Mouse (Mus musculus) cerebellum, adult (tissue): ENCODE results near the gene Mxd1.
A peak's percentile ranks its signal among the peaks of the same experiment; 100 is the strongest.

Source experiments
- ATAC-seq: cut with Nextera tagmentation; 2 replicates; pipeline ENCODE4 v1.9.2; 2017; ENCODE audit warnings: mild to moderate bottlenecking, moderate library complexity, mixed read lengths; ENCODE audit not compliant: insufficient number of reproducible peaks, low FRiP score, low TSS enrichment

Gene Mxd1

DNA sequence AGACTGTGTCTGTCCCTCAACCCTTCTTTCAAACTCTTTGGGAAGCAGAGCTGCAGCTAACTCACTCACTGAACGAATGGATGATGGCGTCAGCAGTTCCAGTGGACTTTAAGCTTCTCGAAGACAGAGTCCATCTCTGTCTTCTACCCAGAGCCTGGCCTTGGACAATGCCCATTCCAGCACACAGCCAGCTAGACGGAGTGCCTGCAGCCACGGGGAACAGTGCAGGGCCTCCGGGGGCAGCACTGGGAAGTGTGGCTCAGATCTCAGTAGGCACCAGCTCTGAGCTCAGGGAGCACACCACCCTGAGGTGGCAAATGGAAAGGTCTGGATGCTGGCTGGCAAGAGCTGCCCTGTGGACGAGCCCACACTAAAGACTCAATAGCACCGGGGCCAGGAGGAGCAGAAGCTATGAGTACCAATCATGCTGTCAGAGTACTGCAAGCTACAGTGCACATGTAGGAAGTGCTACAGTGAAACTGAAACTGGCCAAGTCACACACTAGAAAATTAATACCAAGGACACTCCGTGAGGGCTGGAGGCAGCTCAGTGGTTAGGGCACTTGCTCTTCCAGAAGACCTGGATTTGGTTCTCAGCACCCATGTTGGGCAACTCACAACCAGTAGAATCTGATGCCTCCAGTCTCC lies 14.6 kb downstream of the Mxd1 start:
- ATAC-seq, result no peak

- ATAC-seq, result no peak
These were observed 15.9 kb downstream of the Mxd1 start for GRCm38 (mm10) chr6:86653026-86653425.

- no peak for ATAC-seq
These were observed 22.8 kb downstream of the Mxd1 start for GRCm38 (mm10) chr6:86646143-86646542.

GRCm38 (mm10) chr6:86645551-86645950 lies 23.4 kb downstream of the Mxd1 start:
- ATAC-seq, result no peak

DNA sequence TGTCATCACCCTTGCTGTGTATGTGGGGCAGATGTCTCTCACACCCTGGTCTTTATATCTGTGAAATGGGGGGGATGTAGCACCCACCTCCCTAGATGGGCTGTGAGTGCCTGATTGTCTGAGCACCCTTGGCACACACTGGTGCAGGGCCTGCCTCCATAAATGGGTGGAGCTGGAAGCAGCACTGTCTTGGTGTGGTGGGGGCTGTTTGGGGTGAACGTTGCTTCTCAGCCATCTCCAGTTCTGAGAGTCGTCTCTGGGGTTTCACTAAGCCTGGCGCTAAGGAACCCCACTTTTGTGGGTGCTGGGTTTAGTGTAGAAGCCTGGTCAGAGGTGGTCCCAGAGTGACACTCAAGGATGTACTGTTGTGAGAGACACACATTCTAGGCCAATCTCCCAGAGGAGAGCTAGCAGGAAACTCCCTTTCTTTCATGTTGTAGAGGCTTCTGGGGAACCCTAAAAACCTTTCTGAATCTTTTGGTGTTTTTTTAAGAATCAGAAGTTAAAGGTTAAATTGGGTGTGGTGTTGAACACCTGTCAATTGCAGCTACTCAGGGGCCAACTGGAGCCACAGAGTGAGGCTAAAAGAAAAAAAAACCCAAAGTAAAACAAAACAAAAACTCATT lies 24.1 kb downstream of the Mxd1 start:
- no peak for ATAC-seq

DNA sequence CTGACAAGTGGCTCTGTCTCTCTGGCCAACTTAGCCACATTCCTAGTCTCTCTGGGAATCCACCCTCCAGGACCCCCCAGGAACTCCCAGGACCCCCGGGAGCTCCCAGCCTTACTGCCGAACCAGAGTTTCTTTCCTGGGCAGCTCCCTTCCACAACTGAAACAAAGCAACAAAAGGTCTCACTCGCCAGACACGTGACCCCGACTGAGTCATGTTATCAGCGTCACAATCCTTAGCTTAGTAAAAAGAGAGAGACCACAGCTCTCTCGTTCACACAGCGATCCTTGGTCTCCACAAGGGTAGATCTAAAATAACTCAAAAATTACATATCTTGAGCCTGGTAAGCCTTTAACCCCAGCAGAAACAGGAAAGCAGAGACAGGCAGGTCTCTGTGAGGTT lies 27.2 kb downstream of the Mxd1 start:
- ATAC-seq, result no peak

DNA sequence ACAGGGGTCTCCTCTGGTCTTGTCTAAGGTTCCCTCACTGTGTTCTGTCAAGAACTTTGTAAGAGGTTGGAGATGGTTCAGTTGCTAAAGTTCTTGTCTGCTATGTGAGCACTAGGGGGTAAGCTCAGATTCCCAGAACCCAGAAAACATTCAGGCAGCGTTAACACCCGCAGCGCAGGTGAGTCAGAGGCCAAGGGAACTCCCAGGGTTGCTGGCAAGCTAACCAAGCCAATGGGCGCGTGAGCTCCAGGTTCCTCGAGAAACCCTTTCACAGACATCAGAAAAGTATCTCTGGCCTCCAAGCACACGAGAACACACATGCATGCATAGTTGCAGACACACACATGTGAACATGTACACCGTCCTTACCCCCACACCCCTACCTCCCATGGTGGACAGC lies 28.2 kb downstream of the Mxd1 start:
- no peak for ATAC-seq

GRCm38 (mm10) chr6:86640161-86640560 lies 28.8 kb downstream of the Mxd1 start:
- ATAC-seq, result no peak

DNA sequence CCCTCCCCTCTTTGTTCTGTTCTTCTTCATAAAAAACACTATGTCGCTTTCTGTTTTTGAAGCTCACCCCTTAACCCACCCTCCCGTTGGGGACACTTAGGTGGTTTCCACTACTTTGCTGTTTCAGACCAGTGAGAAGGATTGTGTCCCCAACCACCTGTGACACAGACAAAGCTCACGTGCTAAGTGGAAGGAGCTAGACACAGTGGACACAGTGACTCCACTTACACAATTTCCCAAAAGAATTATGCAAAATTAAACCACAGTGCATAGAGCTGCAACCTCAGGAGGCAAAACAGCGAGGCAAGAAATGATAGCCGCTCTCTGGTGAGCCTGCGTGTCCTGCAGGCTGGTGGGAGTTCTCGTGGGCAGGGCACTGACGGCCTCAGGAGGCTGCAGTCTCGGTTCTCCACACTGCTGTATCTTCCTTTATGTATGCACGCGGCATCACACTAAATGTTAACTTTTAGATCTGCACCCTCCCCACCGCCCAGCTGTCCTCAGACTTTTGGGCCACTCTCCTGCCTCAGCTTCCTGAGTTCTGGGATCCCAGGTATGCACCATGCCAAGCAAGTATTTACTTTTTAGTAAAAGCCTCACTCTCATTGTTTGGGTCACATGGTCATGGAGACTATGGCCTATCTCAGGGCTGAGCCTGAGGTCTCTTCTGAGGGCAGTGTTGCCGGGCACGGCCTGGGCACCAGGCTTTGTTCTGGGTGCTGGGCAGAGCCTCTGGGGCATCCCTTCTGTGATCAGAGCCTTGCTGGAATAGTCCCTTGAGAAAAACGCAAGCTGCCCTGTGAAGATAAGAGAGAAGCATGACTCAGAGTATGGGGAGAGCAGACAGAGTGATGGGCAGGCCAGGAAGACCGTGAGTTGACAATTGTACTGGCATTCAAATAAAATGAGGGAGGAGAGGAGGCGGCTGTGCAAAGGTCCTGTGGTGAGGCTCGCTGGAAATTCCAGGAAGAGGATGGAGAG lies 29.5 kb downstream of the Mxd1 start:
- ATAC-seq, result no peak

DNA sequence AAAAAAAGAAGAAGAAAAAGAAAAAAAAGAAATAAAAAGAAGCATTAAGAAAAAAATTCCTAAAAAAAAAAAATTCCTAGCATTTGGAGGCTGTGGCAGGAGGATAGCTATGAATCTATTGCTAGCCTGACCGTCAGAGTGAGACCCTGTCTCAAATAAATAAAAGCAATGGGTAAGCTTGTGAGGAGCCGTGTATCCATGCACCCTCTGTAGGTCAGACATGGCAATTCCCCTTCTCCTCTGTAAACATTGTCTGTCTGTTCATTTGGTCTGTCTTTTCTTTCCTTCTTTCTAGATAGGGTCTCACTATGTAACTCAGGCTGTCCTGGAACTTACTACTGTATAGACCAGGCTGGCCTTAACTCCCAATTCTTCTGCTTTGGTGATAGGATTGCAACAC lies 30.5 kb downstream of the Mxd1 start:
- ATAC-seq, result no peak

DNA sequence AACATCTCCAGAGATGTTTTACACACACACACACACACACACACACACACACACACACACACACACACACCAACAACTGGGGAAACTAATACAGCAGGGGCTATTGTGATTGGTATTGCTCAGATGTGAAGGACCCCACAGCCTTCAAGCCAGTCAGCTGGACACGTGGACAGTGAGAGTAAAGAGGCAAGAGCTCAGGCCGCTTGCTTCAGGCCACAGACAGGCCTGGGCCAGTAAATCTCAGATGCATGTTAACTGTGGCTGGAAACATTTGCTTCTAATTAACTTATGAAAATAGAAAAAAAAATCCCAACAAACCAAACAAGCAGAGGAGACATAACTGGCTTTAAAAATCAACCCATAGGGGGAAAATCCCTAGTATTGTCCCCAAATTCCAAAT lies 31.1 kb downstream of the Mxd1 start:
- no peak for ATAC-seq

- ATAC-seq, result no peak
These were observed 31.7 kb downstream of the Mxd1 start for GRCm38 (mm10) chr6:86637171-86637835.

- no peak for ATAC-seq
These were observed 32.5 kb downstream of the Mxd1 start for GRCm38 (mm10) chr6:86636495-86636894.

GRCm38 (mm10) chr6:86630141-86630540 lies 38.8 kb downstream of the Mxd1 start:
- ATAC-seq, result no peak

DNA sequence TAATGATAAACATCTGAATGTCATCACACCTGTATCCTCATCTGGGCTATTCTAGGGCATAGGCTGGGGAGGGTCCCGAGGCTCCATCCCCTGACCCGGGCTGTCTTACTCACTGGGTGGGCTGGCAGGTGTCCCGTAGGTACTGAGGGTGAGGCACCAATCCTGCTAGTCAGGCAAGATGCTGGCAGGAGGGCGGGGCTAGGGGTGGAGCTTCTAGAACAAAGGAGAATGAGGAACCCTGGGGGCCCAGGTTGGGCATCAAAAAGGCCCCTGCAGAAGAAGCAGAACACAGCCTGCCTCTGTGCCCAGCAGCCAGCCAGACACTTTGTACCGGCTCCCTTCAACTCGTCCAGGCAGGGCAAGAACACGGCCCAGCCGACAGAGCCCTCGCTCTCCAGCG lies 41.0 kb downstream of the Mxd1 start, which contains the start of gene Asprv1:
Asprv1 (plus strand) TSS at position 219 of the 400 bp plus-strand sequence.
- ATAC-seq, result no peak

DNA sequence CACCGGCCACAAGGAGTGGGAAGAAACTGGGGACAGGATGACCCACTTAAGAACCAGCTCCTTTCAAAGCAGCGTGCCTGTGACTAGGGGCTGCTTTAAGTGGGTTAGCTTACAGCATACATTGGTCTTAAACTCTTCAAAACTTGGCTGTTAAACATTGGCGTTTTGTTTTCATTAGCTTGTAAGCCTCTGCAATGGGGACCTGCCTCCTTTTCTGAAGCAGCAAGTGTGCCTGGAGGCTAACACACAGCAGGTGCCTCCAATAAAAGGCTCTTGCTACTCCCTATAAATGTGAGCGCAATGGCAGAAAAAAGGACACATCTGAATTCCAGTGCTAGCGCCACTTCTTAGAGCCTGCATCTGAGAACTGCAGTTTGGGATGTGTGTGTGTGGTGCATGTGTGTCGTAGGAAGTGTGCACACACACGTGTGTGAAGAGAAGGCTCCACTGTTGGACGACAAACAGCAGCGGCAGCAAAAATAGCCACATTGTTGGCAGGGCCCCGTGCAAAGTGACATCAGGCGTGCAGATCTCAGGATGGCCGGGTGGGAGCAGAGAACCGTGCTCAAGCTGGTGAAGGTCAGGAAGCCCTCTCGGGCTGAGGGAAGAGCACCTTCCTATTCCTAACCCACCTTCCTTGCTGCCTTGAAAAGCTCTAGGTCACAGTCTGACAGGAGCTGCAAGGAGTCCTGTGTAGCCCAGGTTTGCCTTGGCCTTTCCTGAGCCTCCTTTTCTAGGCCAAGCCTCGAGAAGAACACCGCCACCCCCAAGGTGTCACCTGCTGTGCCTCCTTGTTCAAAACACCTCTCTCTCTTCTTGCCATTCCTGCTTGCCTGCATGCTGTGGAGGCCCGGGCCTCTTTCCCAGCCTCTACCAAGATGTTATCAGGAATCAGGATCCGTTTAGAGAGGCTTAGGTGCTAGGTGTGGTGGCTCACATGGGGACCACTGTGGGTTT lies 44.6 kb downstream of the Mxd1 start:
- peak; percentile 65 for ATAC-seq

DNA sequence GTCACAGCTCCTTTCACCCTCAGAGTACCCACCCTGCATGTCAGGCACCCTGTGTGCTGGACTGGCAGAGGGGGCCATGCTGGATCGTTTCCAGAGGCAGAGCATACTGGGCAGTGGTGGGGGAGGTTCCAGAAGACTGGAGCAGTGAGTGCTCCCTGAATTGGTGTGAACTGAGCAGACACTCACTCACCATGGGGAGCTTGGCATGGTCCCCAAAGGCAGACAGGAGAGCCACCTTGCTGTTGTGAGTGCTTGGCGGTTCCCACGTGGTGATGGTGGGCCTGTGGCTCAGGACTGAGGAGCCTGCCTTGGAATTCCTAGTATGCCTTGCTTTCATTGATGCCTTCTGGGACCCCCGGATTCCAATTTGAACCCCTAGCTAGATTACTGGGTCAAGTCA lies 45.8 kb downstream of the Mxd1 start:
- ATAC-seq, result no peak

- ATAC-seq, result no peak
These were observed 53.7 kb downstream of the Mxd1 start for GRCm38 (mm10) chr6:86615301-86615700.

DNA sequence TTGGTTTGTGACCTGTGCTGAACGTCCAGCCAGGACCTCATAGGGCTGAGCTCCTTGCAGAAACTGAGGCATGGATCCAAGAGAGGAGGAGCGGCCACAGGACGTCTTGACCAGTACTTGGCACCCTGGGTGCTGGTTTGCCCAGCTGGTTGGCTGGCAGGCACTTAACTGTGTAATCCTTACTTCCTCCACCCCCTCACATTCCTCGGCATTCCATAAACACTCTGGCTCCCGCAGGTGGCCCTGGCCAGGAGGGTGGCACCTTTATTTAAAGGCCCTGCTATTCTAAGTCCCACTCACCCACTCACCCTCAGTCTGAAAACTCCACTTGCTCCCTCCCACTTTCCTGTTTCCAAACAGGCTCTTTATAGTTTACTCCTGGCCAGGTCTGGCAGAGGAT lies 58.2 kb downstream of the Mxd1 start:
- ATAC-seq, result no peak

GRCm38 (mm10) chr6:86609235-86609634 lies 59.7 kb downstream of the Mxd1 start:
- ATAC-seq, result no peak
